11 mouse cellular contexts compared by ENCODE assay signal in the genomic region with DNA sequence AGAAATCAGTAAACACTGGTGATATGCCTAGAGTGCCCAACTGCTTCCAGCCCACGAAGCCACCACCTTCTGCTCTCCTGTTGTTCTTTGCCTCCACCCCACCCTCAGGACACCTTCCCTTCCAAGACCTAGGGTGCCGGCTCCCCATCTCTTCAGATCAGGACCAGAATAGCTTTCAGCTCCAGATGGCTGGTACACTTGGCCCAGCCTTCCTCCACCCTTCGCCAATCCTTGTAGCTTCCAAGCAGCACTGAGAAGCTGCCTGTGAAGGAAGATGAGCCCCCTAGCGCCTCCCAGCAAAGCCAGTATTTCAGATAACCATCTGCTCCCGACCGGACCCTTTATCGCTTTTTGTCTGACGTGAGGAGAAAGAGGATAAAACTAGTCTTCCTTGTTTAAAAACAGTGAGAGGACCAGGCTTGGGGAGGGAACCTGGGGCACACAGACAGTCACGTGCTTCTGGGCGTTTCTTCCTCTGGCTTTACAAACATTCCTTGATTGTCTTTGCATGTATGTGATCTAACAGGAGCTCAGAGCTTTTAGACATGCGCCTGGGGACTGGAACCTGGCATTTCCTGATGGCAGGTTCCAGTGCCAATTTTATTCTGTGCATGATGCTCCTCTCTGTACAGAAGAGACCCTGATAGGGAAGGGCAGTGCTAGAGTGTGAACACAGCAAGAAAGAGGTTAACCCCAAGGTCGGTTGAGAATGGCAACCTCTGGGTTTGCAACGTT.
A peak's percentile ranks its signal among the peaks of the same experiment; 100 is the strongest.
DNase-seq lines count a peak whose midpoint lies in the region; ATAC-seq and TF ChIP-seq lines count a peak whose summit lies in the region.
"Had no signal": no experiment of that assay in that cellular context is flagged by ENCODE, and none has a peak within 500 bp of the region (broad histone marks: within the 10 kb centered on the region; RNA-seq: fewer than 3 reads in every experiment).

No protein-coding gene starts in this region.

- H3K4me3 ChIP-seq in forebrain, embryonic 13.5 days: no peak overlapping the region
- H3K4me3 ChIP-seq in forebrain, embryonic 11.5 days (ENCODE audit: low read depth, low read length): no peak overlapping the region
- H3K4me3 ChIP-seq in E14TG2a.4 (replicated peaks; ENCODE audit: low read length): peak overlapping the region; percentile 69
- H3K4me3 ChIP-seq in midbrain, embryonic 13.5 days (replicated peaks): no peak overlapping the region
- H3K4me3 ChIP-seq: limb, embryonic 15.5 days had no signal

- H3K36me3 ChIP-seq in forebrain, embryonic 13.5 days (ENCODE audit: poor library complexity, severe bottlenecking): no peaks in the 10 kb centered on the region
- H3K36me3 ChIP-seq in forebrain, embryonic 11.5 days (ENCODE audit: control insufficient read depth, insufficient read depth, low read length): no peaks in the 10 kb centered on the region
- H3K36me3 ChIP-seq in E14TG2a.4 (ENCODE audit: insufficient read depth, low read length): peaks cover 11% of the 10 kb centered on the region
- H3K36me3 ChIP-seq in midbrain, embryonic 13.5 days: no peaks in the 10 kb centered on the region
- H3K36me3 ChIP-seq: limb, embryonic 15.5 days had no signal

- no peak overlapping the region for H3K9ac ChIP-seq in forebrain, embryonic 13.5 days
- no peak overlapping the region for H3K9ac ChIP-seq in forebrain, embryonic 11.5 days (ENCODE audit: low read length)
- H3K9ac ChIP-seq in midbrain, embryonic 13.5 days (replicated peaks): no peak overlapping the region
- H3K9ac ChIP-seq: limb, embryonic 15.5 days had no signal

- H3K4me2 ChIP-seq in forebrain, embryonic 13.5 days: no peak overlapping the region
- H3K4me2 ChIP-seq in forebrain, embryonic 11.5 days (ENCODE audit: low read depth, low read length, severe bottlenecking): no peak overlapping the region
- no peak overlapping the region for H3K4me2 ChIP-seq in midbrain, embryonic 13.5 days (replicated peaks)
- H3K4me2 ChIP-seq: limb, embryonic 15.5 days had no signal

- no peaks in the 10 kb centered on the region for H3K9me3 ChIP-seq in forebrain, embryonic 13.5 days (replicated peaks)
- H3K9me3 ChIP-seq in forebrain, embryonic 11.5 days (ENCODE audit: control insufficient read depth, low read length): no peaks in the 10 kb centered on the region
- no peaks in the 10 kb centered on the region for H3K9me3 ChIP-seq in E14TG2a.4 (ENCODE audit: low read length)
- H3K9me3 ChIP-seq in midbrain, embryonic 13.5 days: no peaks in the 10 kb centered on the region
- H3K9me3 ChIP-seq: limb, embryonic 15.5 days had no signal

- no peaks in the 10 kb centered on the region for H3K27me3 ChIP-seq in forebrain, embryonic 13.5 days
- no peaks in the 10 kb centered on the region for H3K27me3 ChIP-seq in forebrain, embryonic 11.5 days (ENCODE audit: control insufficient read depth, insufficient read depth, low read length)
- H3K27me3 ChIP-seq in E14TG2a.4 (ENCODE audit: insufficient read depth, low read length): no peaks in the 10 kb centered on the region
- no peaks in the 10 kb centered on the region for H3K27me3 ChIP-seq in midbrain, embryonic 13.5 days
- H3K27me3 ChIP-seq: limb, embryonic 15.5 days had no signal

- H3K27ac ChIP-seq in forebrain, embryonic 13.5 days: no peak overlapping the region
- H3K27ac ChIP-seq in forebrain, embryonic 11.5 days (ENCODE audit: low read depth, low read length): no peak overlapping the region
- H3K27ac ChIP-seq in midbrain, embryonic 13.5 days: 0 out of 2 replicates have a peak overlapping the region, but pooled peaks have one; percentile 73
- H3K27ac ChIP-seq: limb, embryonic 15.5 days; macrophage had no signal

- WGBS in forebrain, embryonic 13.5 days: 81% methylated on average over 13 of the region's 13 CpGs
- 84% methylated on average over 13 of the region's 13 CpGs for WGBS in forebrain, embryonic 11.5 days
- WGBS in midbrain, embryonic 13.5 days: 82% methylated on average over 13 of the region's 13 CpGs

- no peak for DNase-seq in forebrain, embryonic 11.5 days (ENCODE audit: low spot score)
- peak; percentile 81 to 90 for DNase-seq in cerebellum, postnatal 14 days
- no peak for DNase-seq in heart, postnatal 25 days (ENCODE audit: low spot score)
- no peak for DNase-seq in gastrocnemius, postnatal 10 days
- DNase-seq in ovary, postnatal 10 days (ENCODE audit: low spot score): no peak
- DNase-seq: thymus, postnatal 36 days had no signal

- TF ChIP-seq CTCF in E14TG2a.4 (conservative IDR thresholded peaks at IDR 0.05; ENCODE audit: low read length): no peak

- ATAC-seq in forebrain, embryonic 13.5 days: peak; percentile 39; the same call in 1 of the 2 replicates
- ATAC-seq in forebrain, embryonic 11.5 days (replicated peaks; ENCODE audit: low FRiP score): no peak; the same call in 1 of the 2 replicates
- ATAC-seq in midbrain, embryonic 13.5 days: no peak

- H3K4me1 ChIP-seq in forebrain, embryonic 13.5 days: peaks cover 24% of the 10 kb centered on the region
- peaks cover 6% of the 10 kb centered on the region; the same call in 1 of the 2 replicates for H3K4me1 ChIP-seq in forebrain, embryonic 11.5 days (replicated peaks; ENCODE audit: control insufficient read depth, insufficient read depth, low read length)
- H3K4me1 ChIP-seq in E14TG2a.4 (replicated peaks; ENCODE audit: low read depth, low read length): peaks cover 80% of the 10 kb centered on the region
- peaks cover 21% of the 10 kb centered on the region for H3K4me1 ChIP-seq in midbrain, embryonic 13.5 days (replicated peaks)

- intact Hi-C loops in heart, postnatal 25 days (cut with DNase I): no loop called here

Comparison
In these comparisons a context has a peak if more than half of its experiments do, and no peak if none do; other contexts are left out.
1. DNase-seq: peak in cerebellum, postnatal 14 days (2 of 2); none in forebrain, embryonic 11.5 days (single experiment), heart, postnatal 25 days (single experiment), gastrocnemius, postnatal 10 days (single experiment) and ovary, postnatal 10 days (single experiment).